ENCODE assay signal across 17 mouse cellular contexts in the genomic region with DNA sequence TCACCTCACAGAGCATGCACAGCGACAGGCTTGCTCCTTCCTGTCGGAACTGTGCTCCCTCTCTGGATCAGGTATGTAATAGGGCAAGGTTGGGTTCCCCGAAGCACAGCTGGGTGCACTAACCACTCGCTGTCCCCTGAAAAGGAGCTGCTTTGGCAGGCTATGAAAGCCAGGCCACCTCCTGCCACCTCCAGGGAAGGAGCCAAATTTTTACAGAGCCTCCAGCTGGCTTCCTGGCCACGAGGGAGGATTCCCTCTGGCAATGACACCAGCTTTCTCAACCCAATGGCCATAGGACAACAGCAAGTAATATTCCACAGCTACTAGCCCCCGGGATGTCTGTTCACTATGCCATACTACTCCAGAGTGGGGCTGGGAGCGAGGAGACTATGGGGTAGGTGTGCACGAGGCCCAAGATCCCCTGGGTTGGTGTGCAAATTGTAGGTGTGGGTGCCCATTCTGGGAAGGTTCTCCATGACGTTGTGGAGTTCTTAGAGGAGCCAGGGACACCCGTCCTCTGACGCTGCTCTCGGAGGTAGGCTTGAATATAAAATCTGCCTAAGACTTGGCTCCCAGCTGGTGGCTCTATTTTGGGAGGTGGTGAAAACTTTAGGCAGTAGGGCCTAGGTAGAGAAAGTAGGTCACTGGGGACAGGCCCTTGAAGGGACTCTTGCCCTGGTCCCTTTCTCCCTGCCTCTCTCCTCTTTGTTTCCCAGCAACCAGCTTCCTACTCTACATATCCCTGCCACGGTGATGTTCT. TPM values are rescaled to one million over a fixed set of nuclear protein-coding genes. Genes with fewer than 3 reads are reported as not detected.
DNase-seq lines count a peak whose midpoint lies in the region; ATAC-seq and TF ChIP-seq lines count a peak whose summit lies in the region.
"Had no signal": no experiment of that assay in that cellular context is flagged by ENCODE, and none has a peak within 500 bp of the region (broad histone marks: within the 10 kb centered on the region; RNA-seq: fewer than 3 reads in every experiment).

No protein-coding gene starts in this region.

- DNase-seq in heart, adult 2 months: peak in 1 of 2 experiments; percentile 32
- DNase-seq in heart, postnatal 25 days (ENCODE audit: low spot score): no peak
- peak; percentile 61 for DNase-seq in brain, adult 2 months (ENCODE audit: low read depth, low spot score)
- peak; percentile 63 to 74 for DNase-seq in cerebellum, adult 2 months
- DNase-seq in gastrocnemius, adult 2 months: peak; percentile 82
- DNase-seq in midbrain, postnatal 0 days (ENCODE audit: low spot score): no peak
- DNase-seq in forebrain, postnatal 0 days: no peak
- DNase-seq: liver, postnatal 0 days; midbrain, embryonic 14.5 days had no signal

- no peaks in the 10 kb centered on the region for H3K9me3 ChIP-seq in midbrain, postnatal 0 days (ENCODE audit: low read length)
- no peaks in the 10 kb centered on the region for H3K9me3 ChIP-seq in forebrain, postnatal 0 days (ENCODE audit: low read length)
- H3K9me3 ChIP-seq: hindbrain, embryonic 10.5 days; kidney, embryonic 15.5 days; limb, embryonic 13.5 days had no signal

- 0 out of 2 replicates have a peak overlapping the region, but pooled peaks have one; percentile 20 for H3K27ac ChIP-seq in heart, adult 2 months
- no peak overlapping the region for H3K27ac ChIP-seq in cerebellum, adult 2 months (ENCODE audit: insufficient read depth, low read length)
- peak overlapping the region; percentile 93 for H3K27ac ChIP-seq in gastrocnemius, adult 2 months
- H3K27ac ChIP-seq in midbrain, postnatal 0 days (ENCODE audit: low read depth, low read length): no peak overlapping the region
- no peak overlapping the region for H3K27ac ChIP-seq in forebrain, postnatal 0 days (ENCODE audit: low read depth, low read length)
- H3K27ac ChIP-seq: hindbrain, embryonic 10.5 days; kidney, embryonic 15.5 days; limb, embryonic 13.5 days; macrophage had no signal

- TF ChIP-seq EP300 in heart, adult 2 months (IDR thresholded peaks at IDR 0.05; ENCODE audit: insufficient read depth, low read depth, low read length): no peak

- WGBS in heart, adult 2 months: 60% methylated on average over 13 of the region's 13 CpGs
- 24% methylated on average over 13 of the region's 13 CpGs for WGBS in cerebellum, adult 2 months
- WGBS in midbrain, postnatal 0 days: 77% methylated on average over 13 of the region's 13 CpGs
- WGBS in forebrain, postnatal 0 days: 72% methylated on average over 13 of the region's 13 CpGs

- no peak for ATAC-seq in midbrain, postnatal 0 days (ENCODE audit: low FRiP score)
- ATAC-seq in forebrain, postnatal 0 days: no peak
- ATAC-seq: forebrain, embryonic 14.5 days had no signal

- no peaks in the 10 kb centered on the region for H3K36me3 ChIP-seq in heart, adult 2 months (ENCODE audit: control insufficient read depth, insufficient read depth, low read length)
- peaks cover 13% of the 10 kb centered on the region for H3K36me3 ChIP-seq in midbrain, postnatal 0 days (ENCODE audit: insufficient read depth, low read length)
- 0 out of 2 replicates have a peak, but pooled peaks cover 9% of the 10 kb centered on the region for H3K36me3 ChIP-seq in forebrain, postnatal 0 days (ENCODE audit: insufficient read depth)

- no peak overlapping the region for H3K4me3 ChIP-seq in heart, adult 2 months
- no peak overlapping the region for H3K4me3 ChIP-seq in cerebellum, adult 2 months (replicated peaks; ENCODE audit: insufficient read depth, low read depth, low read length)
- peak overlapping the region; percentile 24; the same call in 1 of the 2 replicates for H3K4me3 ChIP-seq in gastrocnemius, adult 2 months
- H3K4me3 ChIP-seq in midbrain, postnatal 0 days (ENCODE audit: low read depth, low read length): no peak overlapping the region
- no peak overlapping the region for H3K4me3 ChIP-seq in forebrain, postnatal 0 days (ENCODE audit: low read depth, low read length)
- H3K4me3 ChIP-seq: hindbrain, embryonic 10.5 days; kidney, embryonic 15.5 days; limb, embryonic 13.5 days had no signal

- H3K9ac ChIP-seq in heart, adult 2 months (ENCODE audit: low read depth, low read length): no peak overlapping the region
- H3K9ac ChIP-seq in midbrain, postnatal 0 days (replicated peaks; ENCODE audit: low read length, poor library complexity, severe bottlenecking): no peak overlapping the region
- H3K9ac ChIP-seq in forebrain, postnatal 0 days: no peak overlapping the region
- H3K9ac ChIP-seq: kidney, embryonic 15.5 days; limb, embryonic 13.5 days; liver, postnatal 0 days had no signal

- H3K4me1 ChIP-seq in heart, adult 2 months (ENCODE audit: control insufficient read depth, insufficient read depth, low read length): peaks cover 2% of the 10 kb centered on the region; the same call in 1 of the 2 replicates
- peaks cover 15% of the 10 kb centered on the region for H3K4me1 ChIP-seq in cerebellum, adult 2 months (ENCODE audit: control insufficient read depth, insufficient read depth, low read length)
- no peaks in the 10 kb centered on the region for H3K4me1 ChIP-seq in midbrain, postnatal 0 days (ENCODE audit: insufficient read depth, low read length)
- no peaks in the 10 kb centered on the region for H3K4me1 ChIP-seq in forebrain, postnatal 0 days (ENCODE audit: insufficient read depth)

- H3K4me2 ChIP-seq in midbrain, postnatal 0 days (ENCODE audit: low read depth, low read length, poor library complexity, severe bottlenecking): no peak overlapping the region
- no peak overlapping the region for H3K4me2 ChIP-seq in forebrain, postnatal 0 days (ENCODE audit: low read depth)
- H3K4me2 ChIP-seq: kidney, embryonic 15.5 days; limb, embryonic 13.5 days had no signal

- H3K79me2 ChIP-seq in heart, adult 2 months (replicated peaks; ENCODE audit: control insufficient read depth, insufficient read depth, low read length): no peaks in the 10 kb centered on the region

- TF ChIP-seq POLR2A in heart, adult 2 months (IDR thresholded peaks at IDR 0.05; ENCODE audit: insufficient read depth, low read depth, low read length): no peak
- no peak for TF ChIP-seq POLR2A in cerebellum, adult 2 months (IDR thresholded peaks at IDR 0.05; ENCODE audit: borderline replicate concordance, insufficient read depth, low read length)

- intact Hi-C loops in heart, adult 2 months (cut with DNase I): loop anchor here (5.0 kb wide), 1 partner anchor 40 kb away; the partner anchor contains the start of gene Mras
- intact Hi-C loops in heart, postnatal 25 days (cut with DNase I): no loop called here
- intact Hi-C loops in gastrocnemius, adult 2 months (cut with DNase I): no loop called here

- TF ChIP-seq CTCF in heart, adult 2 months (IDR thresholded peaks at IDR 0.05): no peak
- TF ChIP-seq CTCF in cerebellum, adult 2 months (IDR thresholded peaks at IDR 0.05; ENCODE audit: borderline replicate concordance, insufficient read depth, low read depth, low read length): no peak
- no peak for TF ChIP-seq CTCF in gastrocnemius, adult 2 months (IDR thresholded peaks at IDR 0.05)
- no peak for TF ChIP-seq CTCF in midbrain, postnatal 0 days (IDR thresholded peaks at IDR 0.05)
- TF ChIP-seq CTCF in forebrain, postnatal 0 days (IDR thresholded peaks at IDR 0.05; ENCODE audit: low read depth): no peak

- no peaks in the 10 kb centered on the region for H3K27me3 ChIP-seq in heart, adult 2 months (ENCODE audit: control insufficient read depth, insufficient read depth, low read length)
- no peaks in the 10 kb centered on the region for H3K27me3 ChIP-seq in cerebellum, adult 2 months (ENCODE audit: control insufficient read depth, insufficient read depth, low read length)
- H3K27me3 ChIP-seq in midbrain, postnatal 0 days (ENCODE audit: insufficient read depth, low read length): no peaks in the 10 kb centered on the region
- H3K27me3 ChIP-seq in forebrain, postnatal 0 days (ENCODE audit: insufficient read depth, low read length): no peaks in the 10 kb centered on the region
- H3K27me3 ChIP-seq: kidney, embryonic 15.5 days; limb, embryonic 13.5 days had no signal

RNA-seq across cellular contexts. Expression of gene Esyt3, which starts 38.9 kb away (rescaled TPM):
- under 1 TPM; 0.64 to 0.81 TPM for total RNA-seq in heart, adult 2 months (2021)
- 0.33 and 0.47 TPM in 2 replicates for polyA plus RNA-seq in heart, adult 2 months (2012; rRNA removed)
- total RNA-seq in heart, postnatal 25 days (2021): under 1 TPM; 0.29 to 0.61 TPM
- polyA plus RNA-seq in cerebellum, adult 2 months (2012; rRNA removed): 0.43 and 0.54 TPM in 2 replicates
- not detected for total RNA-seq in gastrocnemius, adult 2 months (2021)
- total RNA-seq in midbrain, postnatal 0 days (2014; rRNA removed): 0.82 and 1.1 TPM in 2 replicates
- 1.4 and 1.8 TPM in 2 replicates for polyA plus RNA-seq in midbrain, postnatal 0 days (2015; fragmentation: Nextera tagmentation; extraction: Ambion mirVana)
- total RNA-seq in forebrain, postnatal 0 days (2014; rRNA removed): 2.6 and 4.3 TPM in 2 replicates
- 1.2 and 1.3 TPM in 2 replicates for polyA plus RNA-seq in forebrain, postnatal 0 days (2015; fragmentation: Nextera tagmentation; extraction: Ambion mirVana)
- polyA plus RNA-seq: C2C12, macrophage had no signal

RNA-seq across cellular contexts. Expression of gene Mras, which starts 39.9 kb away (rescaled TPM):
- 1 to 10 TPM; 5.1 to 6.6 TPM for total RNA-seq in heart, adult 2 months (2021)
- polyA plus RNA-seq in heart, adult 2 months (2012; rRNA removed): 4.7 and 6.4 TPM in 2 replicates
- total RNA-seq in heart, postnatal 25 days (2021): 1 to 10 TPM; 4.8 to 6.8 TPM
- polyA plus RNA-seq in cerebellum, adult 2 months (2012; rRNA removed): 68.9 and 81.5 TPM in 2 replicates
- 1 to 10 TPM; 5.0 to 5.7 TPM for total RNA-seq in gastrocnemius, adult 2 months (2021)
- 73.8 and 92.9 TPM in 2 replicates for total RNA-seq in midbrain, postnatal 0 days (2014; rRNA removed)
- 70.0 and 72.6 TPM in 2 replicates for polyA plus RNA-seq in midbrain, postnatal 0 days (2015; fragmentation: Nextera tagmentation; extraction: Ambion mirVana)
- 73.9 and 79.5 TPM in 2 replicates for total RNA-seq in forebrain, postnatal 0 days (2014; rRNA removed)
- polyA plus RNA-seq in forebrain, postnatal 0 days (2015; fragmentation: Nextera tagmentation; extraction: Ambion mirVana): 56.2 and 68.1 TPM in 2 replicates

RNA-seq across cellular contexts. Expression of gene Nme9, which starts 54.0 kb away (rescaled TPM):
- total RNA-seq in heart, adult 2 months (2021): not detected
- 1.7 TPM in 1 of 2 replicates, not detected in the other for polyA plus RNA-seq in heart, adult 2 months (2012; rRNA removed)
- not detected for total RNA-seq in heart, postnatal 25 days (2021)
- polyA plus RNA-seq in cerebellum, adult 2 months (2012; rRNA removed): 0.15 and 0.49 TPM in 2 replicates
- not detected for total RNA-seq in gastrocnemius, adult 2 months (2021)
- 0.42 and 1.2 TPM in 2 replicates for total RNA-seq in midbrain, postnatal 0 days (2014; rRNA removed)
- 0.72 and 0.90 TPM in 2 replicates for polyA plus RNA-seq in midbrain, postnatal 0 days (2015; fragmentation: Nextera tagmentation; extraction: Ambion mirVana)
- total RNA-seq in forebrain, postnatal 0 days (2014; rRNA removed): 1.00 and 1.0 TPM in 2 replicates
- polyA plus RNA-seq in forebrain, postnatal 0 days (2015; fragmentation: Nextera tagmentation; extraction: Ambion mirVana): 1.4 and 1.5 TPM in 2 replicates
- total RNA-seq: adrenal gland, adult 18-20 months had no signal
- polyA plus RNA-seq: C2C12; intestine, embryonic 14.5 days; limb, embryonic 13.5 days; liver, postnatal 0 days; macrophage; midbrain, embryonic 14.5 days had no signal

Comparison
In these comparisons a context has a peak if more than half of its experiments do, and no peak if none do; other contexts are left out.
1. DNase-seq: peak in brain, adult 2 months (single experiment), cerebellum, adult 2 months (2 of 2) and gastrocnemius, adult 2 months (single experiment); none in heart, postnatal 25 days (single experiment), midbrain, postnatal 0 days (single experiment) and forebrain, postnatal 0 days (single experiment).
2. H3K27ac ChIP-seq: peak in heart, adult 2 months (single experiment) and gastrocnemius, adult 2 months (single experiment); none in cerebellum, adult 2 months (single experiment), midbrain, postnatal 0 days (single experiment) and forebrain, postnatal 0 days (single experiment).